15 mouse cellular contexts compared by ENCODE assay signal in genomic region chr1:62548953-62549352, GRCm38 (mm10).
"Had no signal": no experiment of that assay in that cellular context is flagged by ENCODE, and none has a peak within 500 bp of the region (broad histone marks: within the 10 kb centered on the region; RNA-seq: fewer than 3 reads in every experiment).

No protein-coding gene starts in this region.

- H3K4me2 ChIP-seq: limb, embryonic 12.5 days; liver, embryonic 13.5 days; lung, embryonic 15.5 days; midbrain, embryonic 11.5 days; midbrain, embryonic 15.5 days; stomach, embryonic 15.5 days had no signal

- H3K4me3 ChIP-seq: layer of hippocampus, adult 2 months; limb, embryonic 12.5 days; liver, embryonic 13.5 days; lung, embryonic 15.5 days; megakaryocyte, embryonic 14.5 days; midbrain, embryonic 15.5 days; stomach, embryonic 15.5 days had no signal

- H3K4me1 ChIP-seq: liver, embryonic 13.5 days; midbrain, embryonic 15.5 days; stomach, embryonic 15.5 days had no signal

- ATAC-seq: liver, postnatal 0 days; midbrain, embryonic 15.5 days had no signal

- H3K9ac ChIP-seq: limb, embryonic 12.5 days; liver, embryonic 13.5 days; liver, postnatal 0 days; lung, embryonic 15.5 days; midbrain, embryonic 15.5 days; stomach, embryonic 15.5 days had no signal

- H3K27ac ChIP-seq: layer of hippocampus, adult 2 months; limb, embryonic 12.5 days; liver, embryonic 13.5 days; lung, embryonic 15.5 days; macrophage; midbrain, embryonic 15.5 days had no signal

- DNase-seq: kidney, postnatal 10 days; kidney, postnatal 4 days; liver; liver, embryonic 13.5 days; liver, postnatal 0 days; lung, postnatal 14 days; thymus, postnatal 36 days had no signal

- H3K27me3 ChIP-seq: limb, embryonic 12.5 days; liver, embryonic 13.5 days; lung, embryonic 15.5 days; megakaryocyte, embryonic 14.5 days; midbrain, embryonic 15.5 days; stomach, embryonic 15.5 days had no signal

- H3K36me3 ChIP-seq: limb, embryonic 12.5 days; liver, embryonic 13.5 days; lung, embryonic 15.5 days; midbrain, embryonic 15.5 days; stomach, embryonic 15.5 days had no signal

- H3K9me3 ChIP-seq: limb, embryonic 12.5 days; liver, embryonic 13.5 days; lung, embryonic 15.5 days; midbrain, embryonic 15.5 days; stomach, embryonic 15.5 days had no signal
